Mouse (Mus musculus): ENCODE measurements around the gene Gm10337. TPM values are rescaled to one million over a fixed set of nuclear protein-coding genes. Genes with fewer than 3 reads are reported as not detected.

Gene Gm10337
- polyA plus RNA-seq, 1 experiment from 2014 or later, result not detected

GRCm38 (mm10) chr15:102530566-102530965 lies 27.0 kb downstream of the Gm10337 start:
- H3K4me1 ChIP-seq (ENCODE audit: control insufficient read depth, insufficient read depth, low read length), result no peaks in the 10 kb centered on the region
- WGBS, result 79% methylated on average over 4 of the region's 4 CpGs
- H3K4me2 ChIP-seq (ENCODE audit: low read depth, low read length), result no peak overlapping the region
- no peaks in the 10 kb centered on the region for H3K27me3 ChIP-seq (ENCODE audit: control insufficient read depth, insufficient read depth, low read length)
- ATAC-seq (replicated peaks; ENCODE audit: insufficient number of reproducible peaks, low FRiP score, low TSS enrichment, low read depth) (no peak), DNase-seq (ENCODE audit: low spot score) (no peak)
- H3K36me3 ChIP-seq (replicated peaks; ENCODE audit: control insufficient read depth, insufficient read depth, low read depth, low read length), result peaks cover 2% of the 10 kb centered on the region; the same call in 1 of the 2 replicates
- no peaks in the 10 kb centered on the region for H3K9me3 ChIP-seq (replicated peaks; ENCODE audit: control insufficient read depth, low read length)
- H3K27ac ChIP-seq (replicated peaks; ENCODE audit: low read depth, low read length), result no peak overlapping the region
- H3K9ac ChIP-seq (replicated peaks; ENCODE audit: low read length), result no peak overlapping the region
- H3K4me3 ChIP-seq (ENCODE audit: low read depth, low read length), result no peak overlapping the region

- no peaks in the 10 kb centered on the region for H3K9me3 ChIP-seq (replicated peaks; ENCODE audit: control insufficient read depth, low read length)
- no peak overlapping the region for H3K4me3 ChIP-seq (ENCODE audit: low read depth, low read length)
- H3K27ac ChIP-seq (replicated peaks; ENCODE audit: low read depth, low read length), result no peak overlapping the region
- H3K36me3 ChIP-seq (replicated peaks; ENCODE audit: control insufficient read depth, insufficient read depth, low read depth, low read length), result peaks cover 2% of the 10 kb centered on the region; the same call in 1 of the 2 replicates
- no peak overlapping the region for H3K9ac ChIP-seq (replicated peaks; ENCODE audit: low read length)
- DNase-seq (ENCODE audit: low spot score), result no peak
- no peaks in the 10 kb centered on the region for H3K4me1 ChIP-seq (ENCODE audit: control insufficient read depth, insufficient read depth, low read length)
- no peak overlapping the region for H3K4me2 ChIP-seq (ENCODE audit: low read depth, low read length)
- 88% methylated on average over 4 of the region's 4 CpGs for WGBS
- ATAC-seq (replicated peaks; ENCODE audit: insufficient number of reproducible peaks, low FRiP score, low TSS enrichment, low read depth), result no peak
- H3K27me3 ChIP-seq (ENCODE audit: control insufficient read depth, insufficient read depth, low read length), result no peaks in the 10 kb centered on the region
Measured at GRCm38 (mm10) chr15:102531586-102531985, 28.1 kb downstream of the Gm10337 start.

- no peak overlapping the region for H3K4me2 ChIP-seq (ENCODE audit: low read depth, low read length)
- no peak overlapping the region for H3K27ac ChIP-seq (replicated peaks; ENCODE audit: low read depth, low read length)
- H3K4me3 ChIP-seq (ENCODE audit: low read depth, low read length), result no peak overlapping the region
- no peaks in the 10 kb centered on the region for H3K4me1 ChIP-seq (ENCODE audit: control insufficient read depth, insufficient read depth, low read length)
- DNase-seq (ENCODE audit: low spot score) (no peak), ATAC-seq (replicated peaks; ENCODE audit: insufficient number of reproducible peaks, low FRiP score, low TSS enrichment, low read depth) (no peak)
- no peaks in the 10 kb centered on the region for H3K9me3 ChIP-seq (replicated peaks; ENCODE audit: control insufficient read depth, low read length)
- H3K27me3 ChIP-seq (ENCODE audit: control insufficient read depth, insufficient read depth, low read length), result no peaks in the 10 kb centered on the region
- no peak overlapping the region for H3K9ac ChIP-seq (replicated peaks; ENCODE audit: low read length)
- 86% methylated on average over 3 of the region's 3 CpGs for WGBS
- peaks cover 2% of the 10 kb centered on the region; the same call in 1 of the 2 replicates for H3K36me3 ChIP-seq (replicated peaks; ENCODE audit: control insufficient read depth, insufficient read depth, low read depth, low read length)
Measured at GRCm38 (mm10) chr15:102532106-102532900, 28.8 kb downstream of the Gm10337 start.

- DNase-seq (ENCODE audit: low spot score), result no peak
- no peak for ATAC-seq (replicated peaks; ENCODE audit: insufficient number of reproducible peaks, low FRiP score, low TSS enrichment, low read depth)
- no peak overlapping the region for H3K4me2 ChIP-seq (ENCODE audit: low read depth, low read length)
- no peaks in the 10 kb centered on the region; the same call in 1 of the 2 replicates for H3K36me3 ChIP-seq (replicated peaks; ENCODE audit: control insufficient read depth, insufficient read depth, low read depth, low read length)
- H3K9me3 ChIP-seq (replicated peaks; ENCODE audit: control insufficient read depth, low read length), result no peaks in the 10 kb centered on the region
- H3K27me3 ChIP-seq (ENCODE audit: control insufficient read depth, insufficient read depth, low read length), result no peaks in the 10 kb centered on the region
- no peak overlapping the region for H3K9ac ChIP-seq (replicated peaks; ENCODE audit: low read length)
- no peaks in the 10 kb centered on the region for H3K4me1 ChIP-seq (ENCODE audit: control insufficient read depth, insufficient read depth, low read length)
- H3K4me3 ChIP-seq (ENCODE audit: low read depth, low read length), result no peak overlapping the region
- no peak overlapping the region for H3K27ac ChIP-seq (replicated peaks; ENCODE audit: low read depth, low read length)
- WGBS, result 93% methylated on average over 7 of the region's 7 CpGs
Measured at GRCm38 (mm10) chr15:102533926-102534325, 30.4 kb downstream of the Gm10337 start.

- H3K36me3 ChIP-seq (replicated peaks; ENCODE audit: control insufficient read depth, insufficient read depth, low read depth, low read length), result no peaks in the 10 kb centered on the region
- no peak for DNase-seq (ENCODE audit: low spot score)
Measured at GRCm38 (mm10) chr15:102544801-102545200, 41.3 kb downstream of the Gm10337 start.

GRCm38 (mm10) chr15:102546246-102546645 lies 42.7 kb downstream of the Gm10337 start:
- 93% methylated on average over 3 of the region's 3 CpGs for WGBS
- DNase-seq (ENCODE audit: low spot score), result no peak
- Histone ChIP-seq H3K27ac (replicated peaks; ENCODE audit: low read depth, low read length) (no peak overlapping the region), H3K4me2 (ENCODE audit: low read depth, low read length) (no peak overlapping the region), H3K4me3 (ENCODE audit: low read depth, low read length) (no peak overlapping the region), H3K4me1 (ENCODE audit: control insufficient read depth, insufficient read depth, low read length) (no peaks in the 10 kb centered on the region), H3K9me3 (replicated peaks; ENCODE audit: control insufficient read depth, low read length) (no peaks in the 10 kb centered on the region), H3K9ac (replicated peaks; ENCODE audit: low read length) (no peak overlapping the region), H3K27me3 (ENCODE audit: control insufficient read depth, insufficient read depth, low read length) (no peaks in the 10 kb centered on the region), H3K36me3 (replicated peaks; ENCODE audit: control insufficient read depth, insufficient read depth, low read depth, low read length) (no peaks in the 10 kb centered on the region)
- no peak for ATAC-seq (replicated peaks; ENCODE audit: insufficient number of reproducible peaks, low FRiP score, low TSS enrichment, low read depth)

More at GRCm38 (mm10) chr15:102544801-102545200, 41.3 kb downstream of the Gm10337 start:
- no peak overlapping the region for H3K4me2 ChIP-seq (ENCODE audit: low read depth, low read length)
- no peak overlapping the region for H3K4me3 ChIP-seq (ENCODE audit: low read depth, low read length)
- H3K9me3 ChIP-seq (replicated peaks; ENCODE audit: control insufficient read depth, low read length), result no peaks in the 10 kb centered on the region
- no peaks in the 10 kb centered on the region for H3K27me3 ChIP-seq (ENCODE audit: control insufficient read depth, insufficient read depth, low read length)
- no peak overlapping the region for H3K27ac ChIP-seq (replicated peaks; ENCODE audit: low read depth, low read length)
- WGBS, result 91% methylated on average over 4 of the region's 4 CpGs
- H3K9ac ChIP-seq (replicated peaks; ENCODE audit: low read length), result no peak overlapping the region
- ATAC-seq (replicated peaks; ENCODE audit: insufficient number of reproducible peaks, low FRiP score, low TSS enrichment, low read depth), result no peak
- no peaks in the 10 kb centered on the region for H3K4me1 ChIP-seq (ENCODE audit: control insufficient read depth, insufficient read depth, low read length)

GRCm38 (mm10) chr15:102546677-102547427 lies 43.3 kb downstream of the Gm10337 start:
- no peaks in the 10 kb centered on the region for H3K36me3 ChIP-seq (replicated peaks; ENCODE audit: control insufficient read depth, insufficient read depth, low read depth, low read length)
- H3K9me3 ChIP-seq (replicated peaks; ENCODE audit: control insufficient read depth, low read length), result no peaks in the 10 kb centered on the region
- DNase-seq (ENCODE audit: low spot score) (no peak), ATAC-seq (replicated peaks; ENCODE audit: insufficient number of reproducible peaks, low FRiP score, low TSS enrichment, low read depth) (no peak)
- no peak overlapping the region for H3K9ac ChIP-seq (replicated peaks; ENCODE audit: low read length)
- no peak overlapping the region for H3K4me2 ChIP-seq (ENCODE audit: low read depth, low read length)
- no peaks in the 10 kb centered on the region for H3K4me1 ChIP-seq (ENCODE audit: control insufficient read depth, insufficient read depth, low read length)
- no peak overlapping the region for H3K27ac ChIP-seq (replicated peaks; ENCODE audit: low read depth, low read length)
- H3K27me3 ChIP-seq (ENCODE audit: control insufficient read depth, insufficient read depth, low read length), result no peaks in the 10 kb centered on the region
- WGBS, result 86% methylated on average over 3 of the region's 3 CpGs
- no peak overlapping the region for H3K4me3 ChIP-seq (ENCODE audit: low read depth, low read length)

GRCm38 (mm10) chr15:102547478-102547877 lies 44.0 kb downstream of the Gm10337 start:
- Histone ChIP-seq H3K4me2 (ENCODE audit: low read depth, low read length) (no peak overlapping the region), H3K4me1 (ENCODE audit: control insufficient read depth, insufficient read depth, low read length) (no peaks in the 10 kb centered on the region), H3K36me3 (replicated peaks; ENCODE audit: control insufficient read depth, insufficient read depth, low read depth, low read length) (no peaks in the 10 kb centered on the region), H3K27me3 (ENCODE audit: control insufficient read depth, insufficient read depth, low read length) (no peaks in the 10 kb centered on the region), H3K27ac (replicated peaks; ENCODE audit: low read depth, low read length) (no peak overlapping the region), H3K9me3 (replicated peaks; ENCODE audit: control insufficient read depth, low read length) (no peaks in the 10 kb centered on the region), H3K4me3 (ENCODE audit: low read depth, low read length) (no peak overlapping the region), H3K9ac (replicated peaks; ENCODE audit: low read length) (no peak overlapping the region)
- no peak for ATAC-seq (replicated peaks; ENCODE audit: insufficient number of reproducible peaks, low FRiP score, low TSS enrichment, low read depth)
- WGBS, result 95% methylated on average over 3 of the region's 3 CpGs
- DNase-seq (ENCODE audit: low spot score), result no peak
